Mouse (Mus musculus) right cerebral cortex, postnatal 25 days (tissue): ENCODE data around the gene Cwf19l2.
A peak's percentile ranks its signal among the peaks of the same experiment; 100 is the strongest.
"Not testable (repeated sequence)": the region's sequence is repeated elsewhere in the genome, so short reads cannot be mapped to it uniquely, and the experiment has no call there.

Experiments
- DNase-seq: peaks from one replicate; pipeline ENCODE4 v3.0.0; 2022

Gene Cwf19l2

DNA sequence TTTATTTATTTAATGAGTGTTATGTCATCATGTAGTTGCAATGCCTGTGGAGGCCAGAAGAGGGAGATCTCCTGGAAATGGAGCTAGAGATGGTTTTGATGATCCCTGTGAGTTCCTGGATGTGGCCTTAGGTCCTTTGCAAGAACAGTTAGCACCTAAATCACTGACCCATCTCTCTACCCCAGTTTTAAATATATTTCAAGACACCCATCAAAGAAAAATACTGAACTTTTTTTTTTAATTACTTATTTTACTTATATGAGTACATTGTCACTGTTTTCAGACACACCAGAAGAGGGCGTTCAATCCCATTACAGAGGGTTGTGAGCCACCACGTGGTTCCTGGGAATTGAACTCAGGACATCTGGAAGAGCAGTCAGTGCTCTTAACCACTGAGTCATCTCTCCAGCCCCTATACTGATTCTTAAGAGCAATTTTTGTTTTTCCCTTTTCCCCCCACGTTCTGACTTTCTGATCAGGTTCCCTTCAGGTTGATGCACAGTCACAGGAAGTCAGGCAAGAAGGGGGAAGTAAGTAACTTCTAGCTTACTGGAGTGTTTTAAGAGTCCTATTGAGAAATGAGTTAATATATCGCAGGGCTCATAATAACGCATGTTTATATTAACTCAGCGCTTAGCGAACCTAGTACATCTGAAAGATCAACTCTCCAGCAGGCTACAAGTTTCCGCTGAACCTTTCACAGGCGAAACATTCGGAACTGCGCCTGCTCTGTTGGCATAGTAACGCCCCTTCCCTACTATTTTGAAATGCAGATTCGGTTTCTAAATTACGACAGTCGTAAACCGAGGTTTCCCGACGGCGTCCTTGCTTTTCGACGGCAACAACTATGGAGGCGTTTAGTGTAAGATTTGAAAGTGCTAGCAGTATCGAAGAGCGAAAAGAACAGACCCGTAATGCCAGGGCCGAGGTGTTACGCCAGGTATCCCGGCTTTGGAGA, at the start of gene Cwf19l2:
Gene Cwf19l2 (plus strand): TSS at position 342 of the 958 bp plus-strand sequence.
- DNase-seq = peak; percentile 76

DNA sequence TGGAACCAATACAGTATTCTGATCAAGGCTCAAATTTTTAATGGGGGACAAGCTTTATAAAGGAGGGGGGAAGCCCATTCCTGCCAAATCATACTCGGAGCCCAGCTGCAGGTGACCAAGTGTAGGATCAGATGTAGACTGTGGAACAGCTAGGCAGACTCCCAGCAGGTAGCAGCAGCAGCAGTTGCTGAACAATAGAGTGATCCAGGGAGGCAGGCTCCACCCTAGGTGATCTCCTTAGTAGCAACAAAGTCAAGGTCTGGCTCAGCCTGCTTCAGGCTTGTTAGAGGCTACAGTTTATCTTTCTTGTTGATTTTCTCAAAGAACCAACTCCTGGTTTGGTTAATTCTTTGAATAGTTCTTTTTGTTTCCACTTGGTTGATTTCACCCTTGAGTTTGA, 27.1 kb upstream of the Cwf19l2 start:
- DNase-seq = not testable (repeated sequence)

GRCm38 (mm10) chr9:3404372-3404771, 980 bp downstream of the Cwf19l2 start:
- DNase-seq = peak; percentile 6

DNA sequence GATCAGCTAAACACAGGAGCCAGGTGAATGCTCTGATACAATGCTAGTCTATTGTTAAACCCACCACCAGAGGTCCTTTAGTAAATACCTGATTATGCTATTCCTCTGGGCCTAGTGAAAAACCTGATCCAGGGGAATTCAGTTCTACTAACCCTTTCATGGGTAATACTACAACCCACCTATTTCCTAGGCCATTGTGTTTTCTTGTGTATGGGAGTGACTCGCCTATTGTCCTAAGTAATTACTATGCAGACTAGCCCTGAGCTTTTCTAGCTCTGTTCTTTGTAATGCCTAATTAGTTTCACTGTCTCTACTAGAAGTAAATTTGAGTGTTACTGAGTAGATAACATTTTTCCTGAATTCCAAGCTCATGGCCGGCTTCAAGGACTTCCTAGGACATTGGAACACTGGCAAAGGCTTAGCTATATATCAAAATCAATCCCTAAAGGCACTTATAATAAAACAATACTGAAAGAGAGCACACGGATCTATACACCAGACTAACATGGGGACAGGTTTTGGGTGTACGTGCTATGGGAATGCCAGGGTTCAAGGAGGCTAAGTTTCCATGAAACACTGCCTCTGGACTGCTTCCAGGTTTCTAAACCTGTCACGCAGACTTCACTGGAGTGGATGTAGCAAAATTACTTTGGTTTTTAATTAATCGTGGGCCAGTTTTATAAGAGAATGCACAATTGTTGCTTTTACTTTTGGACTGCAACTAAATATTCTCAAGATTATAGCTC, 36.3 kb downstream of the Cwf19l2 start:
- not testable (repeated sequence) for DNase-seq

GRCm38 (mm10) chr9:3471897-3472296, 68.5 kb downstream of the Cwf19l2 start:
- DNase-seq = no peak

GRCm38 (mm10) chr9:3518645-3519044, 115.3 kb downstream of the Cwf19l2 start:
- no peak for DNase-seq

GRCm38 (mm10) chr9:3519178-3519577, 115.8 kb downstream of the Cwf19l2 start:
- no peak for DNase-seq

DNA sequence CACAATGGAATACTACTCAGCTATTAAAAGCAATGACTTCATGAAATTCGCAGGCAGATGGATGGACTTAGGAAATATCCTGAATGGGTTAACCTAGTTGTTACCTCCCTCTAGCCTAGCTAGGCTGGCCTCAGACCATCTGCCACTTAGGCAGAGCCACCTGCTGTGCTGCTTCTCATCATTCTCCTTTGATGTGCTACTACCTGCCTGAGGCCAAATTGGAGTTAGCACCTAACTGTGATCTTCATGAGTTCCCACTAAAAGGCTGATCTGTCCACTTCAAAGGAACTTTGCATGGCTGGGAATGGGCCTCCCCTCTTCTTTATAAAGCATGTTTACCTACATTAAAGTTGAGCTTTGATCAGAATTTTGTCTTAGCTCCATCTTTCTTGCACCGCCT, 117.6 kb downstream of the Cwf19l2 start:
- no peak for DNase-seq
